ENCODE assay signal across 11 mouse cellular contexts in the genomic region with DNA sequence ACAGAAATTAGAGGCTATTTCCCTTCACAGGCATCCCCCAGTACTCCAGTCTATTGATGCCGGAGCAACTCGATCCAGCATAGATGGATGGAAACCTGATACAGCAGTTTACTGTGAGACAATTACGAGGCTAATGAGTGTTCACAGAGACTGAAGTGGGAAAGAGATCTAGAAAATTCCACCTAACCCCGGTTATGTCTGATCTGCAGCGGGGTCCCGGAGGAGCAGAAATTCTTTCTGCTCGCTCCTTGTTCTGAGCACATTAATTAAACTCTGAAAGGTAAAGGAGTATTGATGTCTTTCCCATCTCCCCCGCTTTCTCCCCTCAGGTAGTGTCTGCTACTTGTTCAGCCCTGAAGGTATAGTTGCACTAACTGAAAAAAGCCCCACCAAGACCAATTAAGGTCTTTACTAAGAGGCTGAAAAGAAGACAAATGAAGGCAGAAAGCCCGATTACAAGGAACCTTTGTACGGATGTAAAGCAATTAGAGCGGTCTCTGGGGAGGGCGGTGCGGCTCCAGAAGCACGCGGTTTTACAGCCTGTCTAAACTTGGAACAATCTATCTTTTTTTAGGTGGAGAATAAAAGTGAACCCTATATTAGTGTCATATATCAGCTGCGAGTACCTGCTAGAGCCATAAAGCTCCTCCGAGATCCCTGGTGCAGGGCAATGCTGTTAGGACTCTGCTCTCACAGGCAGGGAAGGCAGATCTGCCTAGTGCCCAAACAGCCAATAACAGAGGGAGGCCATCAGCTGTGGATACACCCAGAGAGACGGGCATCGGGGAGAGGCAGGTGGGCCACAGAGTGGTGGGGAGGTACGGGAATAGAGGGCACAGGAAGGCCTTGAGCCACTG.
DNase-seq lines count a peak whose midpoint lies in the region; ATAC-seq lines count a peak whose summit lies in the region.
"Had no signal": no experiment of that assay in that cellular context is flagged by ENCODE, and none has a peak within 500 bp of the region (broad histone marks: within the 10 kb centered on the region; RNA-seq: fewer than 3 reads in every experiment).

No protein-coding gene starts in this region.

- peak overlapping the region; percentile 2; the same call in 1 of the 2 replicates for H3K27ac ChIP-seq in kidney, embryonic 16.5 days (ENCODE audit: low read length)
- H3K27ac ChIP-seq in forebrain, embryonic 16.5 days (ENCODE audit: low read length), result no peak overlapping the region
- H3K27ac ChIP-seq in limb, embryonic 11.5 days (replicated peaks; ENCODE audit: low read depth, low read length), result peak overlapping the region; percentile 4; the same call in 1 of the 2 replicates
- H3K27ac ChIP-seq: heart, adult 2 months; liver, embryonic 15.5 days had no signal

- H3K4me3 ChIP-seq in kidney, embryonic 16.5 days (ENCODE audit: low read length), result no peak overlapping the region
- H3K4me3 ChIP-seq in forebrain, embryonic 16.5 days (replicated peaks; ENCODE audit: low read length), result no peak overlapping the region
- no peak overlapping the region for H3K4me3 ChIP-seq in limb, embryonic 11.5 days (ENCODE audit: low read depth, low read length)
- H3K4me3 ChIP-seq: heart, adult 2 months; liver, embryonic 15.5 days; myocyte had no signal

- no peak for DNase-seq in kidney, adult 11 months
- DNase-seq in limb, embryonic 11.5 days (ENCODE audit: low spot score), result peak; percentile 77
- DNase-seq in retina, embryonic 14.5 days (ENCODE audit: low spot score), result peak; percentile 53
- no peak for DNase-seq in thymus, postnatal 36 days
- DNase-seq in heart, postnatal 4 days, result no peak
- DNase-seq: heart, adult 2 months had no signal

- H3K9me3 ChIP-seq in kidney, embryonic 16.5 days (ENCODE audit: low read length), result no peaks in the 10 kb centered on the region
- no peaks in the 10 kb centered on the region for H3K9me3 ChIP-seq in forebrain, embryonic 16.5 days (ENCODE audit: control insufficient read depth, low read length)
- H3K9me3 ChIP-seq in limb, embryonic 11.5 days (ENCODE audit: control insufficient read depth, low read length), result no peaks in the 10 kb centered on the region
- H3K9me3 ChIP-seq: liver, embryonic 15.5 days had no signal

- H3K27me3 ChIP-seq in kidney, embryonic 16.5 days (ENCODE audit: insufficient read depth, low read length), result no peaks in the 10 kb centered on the region
- no peaks in the 10 kb centered on the region for H3K27me3 ChIP-seq in forebrain, embryonic 16.5 days (replicated peaks; ENCODE audit: control insufficient read depth, insufficient read depth, low read length)
- H3K27me3 ChIP-seq in limb, embryonic 11.5 days (ENCODE audit: control insufficient read depth, insufficient read depth, low read length), result no peaks in the 10 kb centered on the region
- H3K27me3 ChIP-seq: liver, embryonic 15.5 days had no signal

- WGBS in kidney, embryonic 16.5 days, result 13% methylated on average over 20 of the region's 20 CpGs
- WGBS in forebrain, embryonic 16.5 days, result 4% methylated on average over 20 of the region's 20 CpGs
- WGBS in limb, embryonic 11.5 days, result 5% methylated on average over 20 of the region's 20 CpGs

- H3K4me1 ChIP-seq in kidney, embryonic 16.5 days (ENCODE audit: insufficient read depth, low read length), result peaks cover 42% of the 10 kb centered on the region
- peaks cover 41% of the 10 kb centered on the region for H3K4me1 ChIP-seq in forebrain, embryonic 16.5 days (replicated peaks; ENCODE audit: control insufficient read depth, insufficient read depth, low read length)
- peaks cover 34% of the 10 kb centered on the region for H3K4me1 ChIP-seq in limb, embryonic 11.5 days (ENCODE audit: control insufficient read depth, insufficient read depth, low read length)
- H3K4me1 ChIP-seq: liver, embryonic 15.5 days had no signal

- ATAC-seq in kidney, embryonic 16.5 days (ENCODE audit: low FRiP score, low TSS enrichment), result no peak
- ATAC-seq in forebrain, embryonic 16.5 days, result peak; percentile 48
- peak; percentile 83 for ATAC-seq in limb, embryonic 11.5 days (ENCODE audit: insufficient number of reproducible peaks, low FRiP score, low TSS enrichment, low read depth)
- no peak for ATAC-seq in erythroid progenitor cell, adult 5-6 weeks (replicated peaks; ENCODE audit: low FRiP score, poor library complexity, severe bottlenecking)

- H3K4me2 ChIP-seq in kidney, embryonic 16.5 days (replicated peaks; ENCODE audit: low read depth, low read length), result peak overlapping the region; percentile 36
- H3K4me2 ChIP-seq in forebrain, embryonic 16.5 days (ENCODE audit: low read length), result peak overlapping the region; percentile 14
- H3K4me2 ChIP-seq in limb, embryonic 11.5 days (ENCODE audit: low read depth, severe bottlenecking), result 0 out of 2 replicates have a peak overlapping the region, but pooled peaks have one; percentile 8
- H3K4me2 ChIP-seq: liver, embryonic 15.5 days had no signal

- no peak overlapping the region for H3K9ac ChIP-seq in kidney, embryonic 16.5 days (replicated peaks; ENCODE audit: low read length)
- H3K9ac ChIP-seq in forebrain, embryonic 16.5 days (replicated peaks; ENCODE audit: low read depth, low read length), result no peak overlapping the region
- no peak overlapping the region for H3K9ac ChIP-seq in limb, embryonic 11.5 days (ENCODE audit: low read length)
- H3K9ac ChIP-seq: liver, embryonic 15.5 days had no signal

- no peaks in the 10 kb centered on the region for H3K36me3 ChIP-seq in kidney, embryonic 16.5 days (ENCODE audit: insufficient read depth, low read length)
- no peaks in the 10 kb centered on the region for H3K36me3 ChIP-seq in forebrain, embryonic 16.5 days (ENCODE audit: control insufficient read depth, insufficient read depth)
- H3K36me3 ChIP-seq in limb, embryonic 11.5 days (ENCODE audit: control insufficient read depth, insufficient read depth, low read length), result no peaks in the 10 kb centered on the region
- H3K36me3 ChIP-seq: liver, embryonic 15.5 days had no signal

Comparison
In these comparisons a context has a peak if more than half of its experiments do, and no peak if none do; other contexts are left out.
1. ATAC-seq: peak in forebrain, embryonic 16.5 days (single experiment) and limb, embryonic 11.5 days (single experiment); none in kidney, embryonic 16.5 days (single experiment) and erythroid progenitor cell, adult 5-6 weeks (single experiment).
2. DNase-seq: peak in limb, embryonic 11.5 days (single experiment) and retina, embryonic 14.5 days (single experiment); none in kidney, adult 11 months (single experiment), thymus, postnatal 36 days (0 of 2) and heart, postnatal 4 days (single experiment).
3. Peak in every context shown above with its lines, with median percentiles within 50 percentile points of each other: H3K4me2 ChIP-seq.